Mouse (Mus musculus): Measurements from ENCODE around the gene Pla1a.

- TF ChIP-seq CTCF (IDR thresholded peaks at IDR 0.05; ENCODE audit: low read depth) (no peak), EP300 (IDR thresholded peaks at IDR 0.05; ENCODE audit: low read depth) (no peak)
Observed at GRCm38 (mm10) chr16:38363256-38363595, 69.7 kb downstream of the Pla1a start.
